Mouse (Mus musculus) cerebellum, adult 2 months (tissue): ENCODE measurements at regions not wholly inside any gene's neighbourhood (a gene's known extent, or its start where the extent isn't known, plus 50 kb on each side); places are given as distances from the start of the nearest gene placed in this dataset.

ENCODE experiments used
- CTCF ChIP-seq: fragments of 200-500 bp; IDR thresholded peaks from 2 replicates; pipeline ENCODE4 v1.5.1; 2011; ENCODE audit warnings: low read depth, mild to moderate bottlenecking, control low read depth, low read length, moderate library complexity, borderline replicate concordance; ENCODE audit not compliant: insufficient read depth
- POLR2A ChIP-seq: fragments of 200-500 bp; IDR thresholded peaks from 2 replicates; pipeline ENCODE4 v1.6.1; 2011; ENCODE audit warnings: low read length, control low read depth, borderline replicate concordance; ENCODE audit not compliant: insufficient read depth

- TF ChIP-seq CTCF (no peak), POLR2A (no peak)
These were observed 179.3 kb downstream of the Slc4a3 start for GRCm38 (mm10) chr1:75725329-75725728.
